Mouse (Mus musculus): Measurements from ENCODE around the gene Cyct. TPM values are rescaled to one million over a fixed set of nuclear protein-coding genes. Genes with fewer than 3 reads are reported as not detected.

Cyct gene
- polyA plus RNA-seq, 1 experiment from 2014 or later, result not detected

- H3K27me3 ChIP-seq (ENCODE audit: control insufficient read depth, insufficient read depth, low read length), result no peaks in the 10 kb centered on the region
- no peak overlapping the region for H3K4me3 ChIP-seq (replicated peaks; ENCODE audit: low read length)
- no peaks in the 10 kb centered on the region for H3K36me3 ChIP-seq (ENCODE audit: control insufficient read depth, insufficient read depth, low read length)
- H3K9me3 ChIP-seq (replicated peaks; ENCODE audit: control insufficient read depth, low read length), result no peaks in the 10 kb centered on the region
- no peak overlapping the region for H3K4me2 ChIP-seq (ENCODE audit: low read depth, low read length)
- no peak overlapping the region for H3K27ac ChIP-seq (ENCODE audit: low read length)
- ATAC-seq (ENCODE audit: insufficient read depth, low FRiP score), result no peak
- no peak overlapping the region for H3K9ac ChIP-seq (ENCODE audit: low read length)
- H3K4me1 ChIP-seq (ENCODE audit: control insufficient read depth, insufficient read depth, low read length), result no peaks in the 10 kb centered on the region
- WGBS, result 77% methylated on average over 6 of the region's 6 CpGs
These were observed 12.4 kb downstream of the Cyct start for GRCm38 (mm10) chr2:76347839-76348238.

GRCm38 (mm10) chr2:76342146-76342545 lies 18.1 kb downstream of the Cyct start:
- Histone ChIP-seq H3K36me3 (ENCODE audit: control insufficient read depth, insufficient read depth, low read length) (no peaks in the 10 kb centered on the region), H3K4me1 (ENCODE audit: control insufficient read depth, insufficient read depth, low read length) (peaks cover 8% of the 10 kb centered on the region; the same call in 1 of the 2 replicates), H3K9ac (ENCODE audit: low read length) (no peak overlapping the region), H3K4me2 (ENCODE audit: low read depth, low read length) (no peak overlapping the region), H3K27me3 (ENCODE audit: control insufficient read depth, insufficient read depth, low read length) (peaks cover 6% of the 10 kb centered on the region; the same call in 1 of the 2 replicates), H3K27ac (ENCODE audit: low read length) (no peak overlapping the region), H3K4me3 (replicated peaks; ENCODE audit: low read length) (no peak overlapping the region), H3K9me3 (replicated peaks; ENCODE audit: control insufficient read depth, low read length) (no peaks in the 10 kb centered on the region)
- ATAC-seq (ENCODE audit: insufficient read depth, low FRiP score), result no peak
- WGBS, result 88% methylated on average over 9 of the region's 9 CpGs

GRCm38 (mm10) chr2:76338215-76339156 lies 21.8 kb downstream of the Cyct start, which contains the start of gene Pde11a:
TSS of gene Pde11a (minus strand) at chr2:76338774.
- peaks cover 6% of the 10 kb centered on the region; the same call in 1 of the 2 replicates for H3K27me3 ChIP-seq (ENCODE audit: control insufficient read depth, insufficient read depth, low read length)
- peak within 1 kb of the TSS; percentile 97 for H3K4me2 ChIP-seq (ENCODE audit: low read depth, low read length)
- H3K4me1 ChIP-seq (ENCODE audit: control insufficient read depth, insufficient read depth, low read length), result peaks cover 8% of the 10 kb centered on the region; the same call in 1 of the 2 replicates
- ATAC-seq (ENCODE audit: insufficient read depth, low FRiP score), result peak; percentile 92
- peak within 1 kb of the TSS; percentile 52 for H3K4me3 ChIP-seq (replicated peaks; ENCODE audit: low read length)
- no peak within 1 kb of the TSS for H3K27ac ChIP-seq (ENCODE audit: low read length)
- H3K9me3 ChIP-seq (replicated peaks; ENCODE audit: control insufficient read depth, low read length), result no peaks in the 10 kb centered on the region
- no peaks in the 10 kb centered on the region for H3K36me3 ChIP-seq (ENCODE audit: control insufficient read depth, insufficient read depth, low read length)
- peak within 1 kb of the TSS; percentile 60 for H3K9ac ChIP-seq (ENCODE audit: low read length)
- WGBS, result 16% methylated on average over 41 of the region's 41 CpGs

GRCm38 (mm10) chr2:76334596-76334995 lies 25.7 kb downstream of the Cyct start:
- Histone ChIP-seq H3K36me3 (ENCODE audit: control insufficient read depth, insufficient read depth, low read length) (no peaks in the 10 kb centered on the region), H3K27me3 (ENCODE audit: control insufficient read depth, insufficient read depth, low read length) (peaks cover 6% of the 10 kb centered on the region; the same call in 1 of the 2 replicates), H3K27ac (ENCODE audit: low read length) (no peak overlapping the region), H3K4me1 (ENCODE audit: control insufficient read depth, insufficient read depth, low read length) (peaks cover 8% of the 10 kb centered on the region; the same call in 1 of the 2 replicates), H3K4me3 (replicated peaks; ENCODE audit: low read length) (no peak overlapping the region), H3K9ac (ENCODE audit: low read length) (no peak overlapping the region), H3K9me3 (replicated peaks; ENCODE audit: control insufficient read depth, low read length) (no peaks in the 10 kb centered on the region), H3K4me2 (ENCODE audit: low read depth, low read length) (no peak overlapping the region)
- 80% methylated on average over 5 of the region's 5 CpGs for WGBS
- no peak for ATAC-seq (ENCODE audit: insufficient read depth, low FRiP score)

GRCm38 (mm10) chr2:76332161-76332805 lies 28.0 kb downstream of the Cyct start:
- Histone ChIP-seq H3K9me3 (replicated peaks; ENCODE audit: control insufficient read depth, low read length) (no peaks in the 10 kb centered on the region), H3K4me1 (ENCODE audit: control insufficient read depth, insufficient read depth, low read length) (no peaks in the 10 kb centered on the region), H3K4me3 (replicated peaks; ENCODE audit: low read length) (no peak overlapping the region), H3K9ac (ENCODE audit: low read length) (no peak overlapping the region), H3K27ac (ENCODE audit: low read length) (no peak overlapping the region), H3K4me2 (ENCODE audit: low read depth, low read length) (no peak overlapping the region), H3K36me3 (ENCODE audit: control insufficient read depth, insufficient read depth, low read length) (no peaks in the 10 kb centered on the region), H3K27me3 (ENCODE audit: control insufficient read depth, insufficient read depth, low read length) (no peaks in the 10 kb centered on the region)
- no peak for ATAC-seq (ENCODE audit: insufficient read depth, low FRiP score)
- WGBS, result 62% methylated on average over 11 of the region's 11 CpGs

GRCm38 (mm10) chr2:76330081-76330480 lies 30.2 kb downstream of the Cyct start:
- Histone ChIP-seq H3K27ac (ENCODE audit: low read length) (no peak overlapping the region), H3K4me1 (ENCODE audit: control insufficient read depth, insufficient read depth, low read length) (no peaks in the 10 kb centered on the region), H3K9ac (ENCODE audit: low read length) (no peak overlapping the region), H3K36me3 (ENCODE audit: control insufficient read depth, insufficient read depth, low read length) (no peaks in the 10 kb centered on the region), H3K9me3 (replicated peaks; ENCODE audit: control insufficient read depth, low read length) (no peaks in the 10 kb centered on the region), H3K4me3 (replicated peaks; ENCODE audit: low read length) (no peak overlapping the region), H3K4me2 (ENCODE audit: low read depth, low read length) (no peak overlapping the region), H3K27me3 (ENCODE audit: control insufficient read depth, insufficient read depth, low read length) (no peaks in the 10 kb centered on the region)
- WGBS, result 91% methylated on average over 5 of the region's 5 CpGs
- ATAC-seq (ENCODE audit: insufficient read depth, low FRiP score), result no peak

GRCm38 (mm10) chr2:76326161-76326560 lies 34.1 kb downstream of the Cyct start:
- no peak overlapping the region for H3K27ac ChIP-seq (ENCODE audit: low read length)
- H3K9me3 ChIP-seq (replicated peaks; ENCODE audit: control insufficient read depth, low read length), result no peaks in the 10 kb centered on the region
- WGBS, result 90% methylated on average over 3 of the region's 3 CpGs
- H3K36me3 ChIP-seq (ENCODE audit: control insufficient read depth, insufficient read depth, low read length), result no peaks in the 10 kb centered on the region
- no peak for ATAC-seq (ENCODE audit: insufficient read depth, low FRiP score)
- H3K9ac ChIP-seq (ENCODE audit: low read length), result no peak overlapping the region
- H3K27me3 ChIP-seq (ENCODE audit: control insufficient read depth, insufficient read depth, low read length), result no peaks in the 10 kb centered on the region
- no peak overlapping the region for H3K4me3 ChIP-seq (replicated peaks; ENCODE audit: low read length)
- H3K4me1 ChIP-seq (ENCODE audit: control insufficient read depth, insufficient read depth, low read length), result no peaks in the 10 kb centered on the region
- H3K4me2 ChIP-seq (ENCODE audit: low read depth, low read length), result no peak overlapping the region

GRCm38 (mm10) chr2:76324463-76324862 lies 35.8 kb downstream of the Cyct start:
- WGBS, result 87% methylated on average over 5 of the region's 5 CpGs
- H3K9ac ChIP-seq (ENCODE audit: low read length), result no peak overlapping the region
- no peaks in the 10 kb centered on the region for H3K27me3 ChIP-seq (ENCODE audit: control insufficient read depth, insufficient read depth, low read length)
- no peak overlapping the region for H3K4me3 ChIP-seq (replicated peaks; ENCODE audit: low read length)
- H3K36me3 ChIP-seq (ENCODE audit: control insufficient read depth, insufficient read depth, low read length), result no peaks in the 10 kb centered on the region
- no peak overlapping the region for H3K27ac ChIP-seq (ENCODE audit: low read length)
- H3K4me1 ChIP-seq (ENCODE audit: control insufficient read depth, insufficient read depth, low read length), result no peaks in the 10 kb centered on the region
- no peak for ATAC-seq (ENCODE audit: insufficient read depth, low FRiP score)
- no peaks in the 10 kb centered on the region for H3K9me3 ChIP-seq (replicated peaks; ENCODE audit: control insufficient read depth, low read length)
- no peak overlapping the region for H3K4me2 ChIP-seq (ENCODE audit: low read depth, low read length)
